In the genomic region with DNA sequence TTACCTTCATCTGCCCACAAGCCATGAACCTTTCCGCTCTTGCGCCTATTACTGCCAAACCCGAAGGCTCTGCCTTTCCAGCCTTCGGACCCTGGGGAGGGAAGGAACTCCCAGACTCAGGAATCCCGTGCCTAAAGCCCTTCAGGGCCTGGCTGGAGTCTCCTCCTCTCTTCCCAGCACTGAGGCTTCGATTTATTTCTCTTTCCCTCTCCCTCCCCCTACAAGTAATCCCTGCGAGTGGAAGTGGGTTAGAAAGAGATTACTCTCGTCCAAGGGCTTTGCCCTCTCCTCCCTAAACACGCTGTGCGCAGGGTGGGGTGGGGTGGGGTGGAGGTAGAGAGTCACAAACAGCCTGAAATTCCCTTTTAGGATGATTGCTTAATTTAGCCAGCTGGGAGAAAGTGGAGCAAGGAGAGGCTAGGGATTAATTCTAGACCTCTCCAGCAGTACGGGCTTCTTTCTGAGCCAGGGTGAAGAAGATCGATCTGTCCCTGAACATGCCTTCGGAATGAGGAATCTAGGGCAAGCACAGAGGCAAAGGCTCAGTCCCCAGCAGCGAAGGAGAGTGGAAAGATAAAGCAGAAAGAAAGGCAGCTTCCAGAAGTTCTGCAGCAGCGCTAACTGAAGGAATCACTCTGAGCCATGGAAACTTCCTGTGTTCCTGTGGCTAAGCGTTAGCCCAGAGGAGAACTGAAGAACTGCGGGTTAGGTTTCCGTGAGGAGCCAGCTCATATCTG, we compare ENCODE assay signal across 8 mouse cellular contexts. TPM values are rescaled to one million over a fixed set of nuclear protein-coding genes. Genes with fewer than 3 reads are reported as not detected.
DNase-seq lines count a peak whose midpoint lies in the region; ATAC-seq lines count a peak whose summit lies in the region.

No protein-coding gene starts in this region.

- ATAC-seq in forebrain, embryonic 15.5 days (replicated peaks): no peak
- ATAC-seq in intestine, embryonic 15.5 days: no peak
- ATAC-seq in monocyte, adult 5-6 weeks (replicated peaks; ENCODE audit: insufficient number of reproducible peaks, low FRiP score, low TSS enrichment, poor library complexity, severe bottlenecking): no peak
- no peak for ATAC-seq in granulocyte monocyte progenitor cell, adult 5-6 weeks (replicated peaks; ENCODE audit: poor library complexity, severe bottlenecking)

- DNase-seq in adrenal gland, adult (ENCODE audit: inconsistent age in 2 of 2, low spot score in 1 of 2): peak; percentile 50 to 82
- DNase-seq in adrenal gland, adult 8-10 months: no peak
- DNase-seq in Muller cell, postnatal 12 days (ENCODE audit: inconsistent ontology term): peak; percentile 42
- peak; percentile 24 for DNase-seq in lung, postnatal 14 days

- H3K4me3 ChIP-seq in forebrain, embryonic 15.5 days: peak overlapping the region; percentile 40
- peak overlapping the region; percentile 26 for H3K4me3 ChIP-seq in intestine, embryonic 15.5 days (replicated peaks)

- H3K9ac ChIP-seq in forebrain, embryonic 15.5 days (replicated peaks): peak overlapping the region; percentile 40
- peak overlapping the region; percentile 44 for H3K9ac ChIP-seq in intestine, embryonic 15.5 days

- H3K27me3 ChIP-seq in forebrain, embryonic 15.5 days: no peaks in the 10 kb centered on the region; the same call in 1 of the 2 replicates
- H3K27me3 ChIP-seq in intestine, embryonic 15.5 days (replicated peaks): no peaks in the 10 kb centered on the region

- 8% methylated on average over 18 of the region's 18 CpGs for WGBS in forebrain, embryonic 15.5 days
- 7% methylated on average over 18 of the region's 18 CpGs for WGBS in intestine, embryonic 15.5 days

- H3K4me1 ChIP-seq in forebrain, embryonic 15.5 days: peaks cover 30% of the 10 kb centered on the region
- H3K4me1 ChIP-seq in intestine, embryonic 15.5 days (replicated peaks): peaks cover 16% of the 10 kb centered on the region

- H3K27ac ChIP-seq in forebrain, embryonic 15.5 days (replicated peaks): peak overlapping the region; percentile 34; the same call in 1 of the 2 replicates
- H3K27ac ChIP-seq in intestine, embryonic 15.5 days: peak overlapping the region; percentile 82

- no peaks in the 10 kb centered on the region for H3K36me3 ChIP-seq in forebrain, embryonic 15.5 days
- no peaks in the 10 kb centered on the region for H3K36me3 ChIP-seq in intestine, embryonic 15.5 days

- no peaks in the 10 kb centered on the region for H3K9me3 ChIP-seq in forebrain, embryonic 15.5 days
- H3K9me3 ChIP-seq in intestine, embryonic 15.5 days: no peaks in the 10 kb centered on the region

- H3K4me2 ChIP-seq in forebrain, embryonic 15.5 days (replicated peaks): peak overlapping the region; percentile 73
- H3K4me2 ChIP-seq in intestine, embryonic 15.5 days (replicated peaks): peak overlapping the region; percentile 71

RNA-seq across cellular contexts. Expression of a gene that starts 4.5 kb away (rescaled TPM):
- total RNA-seq in adrenal gland, adult 8-10 months (2022): 10 to 100 TPM; 31.1 to 42.8 (median 35.9) TPM
- 39.0 and 40.6 TPM in 2 replicates for polyA plus RNA-seq in forebrain, embryonic 15.5 days (2015; fragmentation: Nextera tagmentation; extraction: Ambion mirVana)
- 55.4 and 60.3 TPM in 2 replicates for polyA plus RNA-seq in intestine, embryonic 15.5 days (2015; fragmentation: Nextera tagmentation; extraction: Ambion mirVana)
- total RNA-seq in monocyte, adult 5-6 weeks (2017): 7.5 to 14.9 TPM (median 11.4 TPM) in 3 replicates
- 26.6 and 36.0 TPM in 2 replicates for total RNA-seq in granulocyte monocyte progenitor cell, adult 5-6 weeks (2014; fragmentation: Nextera tagmentation)
- 25.7 and 26.6 TPM in 2 replicates for total RNA-seq in granulocyte monocyte progenitor cell, adult 5-6 weeks (2017)

RNA-seq across cellular contexts. Expression of a gene that starts 30.6 kb away (rescaled TPM):
- 100 to 1,000 TPM in 2 of 4 experiments, 10 to 100 TPM in 2; 79.8 to 128 (median 106) TPM for total RNA-seq in adrenal gland, adult 8-10 months (2022)
- 136 and 151 TPM in 2 replicates for polyA plus RNA-seq in forebrain, embryonic 15.5 days (2015; fragmentation: Nextera tagmentation; extraction: Ambion mirVana)
- polyA plus RNA-seq in intestine, embryonic 15.5 days (2015; fragmentation: Nextera tagmentation; extraction: Ambion mirVana): 77.3 and 84.1 TPM in 2 replicates
- total RNA-seq in monocyte, adult 5-6 weeks (2017): 23.9 to 35.9 TPM (median 24.2 TPM) in 3 replicates
- total RNA-seq in granulocyte monocyte progenitor cell, adult 5-6 weeks (2014; fragmentation: Nextera tagmentation): 46.9 and 69.3 TPM in 2 replicates
- total RNA-seq in granulocyte monocyte progenitor cell, adult 5-6 weeks (2017): 21.6 and 31.3 TPM in 2 replicates

RNA-seq across cellular contexts. Expression of a gene that starts 40.8 kb away (rescaled TPM):
- 1 to 10 TPM in 3 of 4 experiments, under 1 TPM in 1; 0.96 to 6.4 (median 4.0) TPM for total RNA-seq in adrenal gland, adult 8-10 months (2022)
- 0.18 and 0.33 TPM in 2 replicates for polyA plus RNA-seq in forebrain, embryonic 15.5 days (2015; fragmentation: Nextera tagmentation; extraction: Ambion mirVana)
- 0.10 and 0.20 TPM in 2 replicates for polyA plus RNA-seq in intestine, embryonic 15.5 days (2015; fragmentation: Nextera tagmentation; extraction: Ambion mirVana)
- 0.29 to 0.39 TPM in 2 of 3 replicates, not detected in the other for total RNA-seq in monocyte, adult 5-6 weeks (2017)
- 0.71 TPM in 1 of 2 replicates, not detected in the other for total RNA-seq in granulocyte monocyte progenitor cell, adult 5-6 weeks (2014; fragmentation: Nextera tagmentation)
- total RNA-seq in granulocyte monocyte progenitor cell, adult 5-6 weeks (2017): 0.10 and 0.17 TPM in 2 replicates

RNA-seq across cellular contexts. Expression of a gene that starts 51.3 kb away (rescaled TPM):
- 10 to 100 TPM; 22.2 to 28.3 (median 24.9) TPM for total RNA-seq in adrenal gland, adult 8-10 months (2022)
- polyA plus RNA-seq in forebrain, embryonic 15.5 days (2015; fragmentation: Nextera tagmentation; extraction: Ambion mirVana): 10.1 and 10.6 TPM in 2 replicates
- 2.6 and 3.5 TPM in 2 replicates for polyA plus RNA-seq in intestine, embryonic 15.5 days (2015; fragmentation: Nextera tagmentation; extraction: Ambion mirVana)
- total RNA-seq in monocyte, adult 5-6 weeks (2017): 16.8 to 18.8 TPM (median 18.0 TPM) in 3 replicates
- total RNA-seq in granulocyte monocyte progenitor cell, adult 5-6 weeks (2014; fragmentation: Nextera tagmentation): 5.5 and 6.3 TPM in 2 replicates
- total RNA-seq in granulocyte monocyte progenitor cell, adult 5-6 weeks (2017): 7.9 and 9.5 TPM in 2 replicates
